Mouse (Mus musculus) c-Kit-negative CD71-positive TER-119-positive erythroid progenitor cells, embryonic 14.5 days (primary cell): ENCODE data around the gene Diaph3.

Source experiments
- DNase-seq: peaks from one replicate; pipeline ENCODE4 v3.0.0-alpha.2; 2013; ENCODE audit warnings: low read depth, low spot score

Gene Diaph3

DNA sequence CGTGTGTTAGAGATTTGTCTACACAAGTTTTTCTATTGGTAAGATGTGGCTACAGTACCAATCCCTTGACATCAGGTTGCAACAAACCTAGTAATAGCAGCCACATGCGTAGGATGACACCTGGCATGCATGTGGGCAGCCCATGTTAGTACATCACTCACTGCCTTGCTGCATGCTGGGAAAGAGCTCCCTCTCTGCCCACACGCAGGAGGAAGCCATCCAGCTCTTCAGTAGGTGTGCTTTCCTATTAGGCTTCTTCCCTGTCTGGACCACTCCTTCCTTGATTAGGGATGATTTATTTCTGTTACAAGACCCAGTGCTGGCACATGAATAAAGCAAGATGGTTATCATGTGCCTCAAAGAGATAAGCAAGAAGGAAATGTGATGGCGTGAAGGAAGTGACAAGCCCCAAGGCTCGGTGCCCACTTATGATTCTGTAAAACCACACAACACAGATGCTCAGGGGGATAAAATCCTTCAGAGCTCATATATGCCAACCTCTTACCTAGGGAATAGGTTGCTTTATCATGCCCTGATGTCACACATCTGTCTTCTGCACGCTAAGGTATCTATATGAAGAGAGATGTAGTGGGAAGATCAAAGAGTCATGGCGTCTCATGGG lies 494.4 kb downstream of the Diaph3 start:
- no peak for DNase-seq

GRCm38 (mm10) chr14:86642831-86643241 lies 498.2 kb downstream of the Diaph3 start:
- no peak for DNase-seq

GRCm38 (mm10) chr14:86641839-86642238 lies 499.2 kb downstream of the Diaph3 start:
- no peak for DNase-seq

- DNase-seq = no peak
These were observed 500.9 kb downstream of the Diaph3 start for GRCm38 (mm10) chr14:86640086-86640485.

DNA sequence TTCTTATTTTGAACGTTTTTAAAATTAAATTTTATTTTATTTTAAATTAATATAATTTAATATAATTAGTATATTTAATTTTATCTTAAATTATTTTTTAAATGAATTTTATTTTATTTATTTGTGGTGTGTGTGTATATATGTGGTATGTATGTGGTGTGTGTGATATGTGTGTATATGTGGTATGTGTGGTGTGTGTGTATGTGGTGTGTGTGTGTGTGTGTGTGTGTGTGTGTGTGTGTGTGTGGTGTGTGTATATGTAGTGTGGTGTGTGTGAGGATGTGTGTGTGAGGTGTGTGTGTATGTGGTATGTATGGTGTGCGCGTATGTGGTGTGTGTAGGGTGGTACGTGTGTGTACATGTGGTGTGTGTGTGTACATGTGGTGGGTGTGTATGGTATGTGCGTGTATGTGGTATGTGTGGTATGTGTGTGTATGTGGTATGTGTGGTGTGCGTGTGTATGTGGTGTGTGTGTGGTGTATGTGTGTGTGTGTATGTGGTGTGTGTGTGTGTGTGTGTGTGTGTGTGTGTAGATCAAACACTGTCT lies 505.4 kb downstream of the Diaph3 start:
- DNase-seq = no peak

- DNase-seq = no peak
These were observed 506.0 kb downstream of the Diaph3 start for GRCm38 (mm10) chr14:86635052-86635451.

- no peak for DNase-seq
These were observed 507.2 kb downstream of the Diaph3 start for GRCm38 (mm10) chr14:86633799-86634198.

DNA sequence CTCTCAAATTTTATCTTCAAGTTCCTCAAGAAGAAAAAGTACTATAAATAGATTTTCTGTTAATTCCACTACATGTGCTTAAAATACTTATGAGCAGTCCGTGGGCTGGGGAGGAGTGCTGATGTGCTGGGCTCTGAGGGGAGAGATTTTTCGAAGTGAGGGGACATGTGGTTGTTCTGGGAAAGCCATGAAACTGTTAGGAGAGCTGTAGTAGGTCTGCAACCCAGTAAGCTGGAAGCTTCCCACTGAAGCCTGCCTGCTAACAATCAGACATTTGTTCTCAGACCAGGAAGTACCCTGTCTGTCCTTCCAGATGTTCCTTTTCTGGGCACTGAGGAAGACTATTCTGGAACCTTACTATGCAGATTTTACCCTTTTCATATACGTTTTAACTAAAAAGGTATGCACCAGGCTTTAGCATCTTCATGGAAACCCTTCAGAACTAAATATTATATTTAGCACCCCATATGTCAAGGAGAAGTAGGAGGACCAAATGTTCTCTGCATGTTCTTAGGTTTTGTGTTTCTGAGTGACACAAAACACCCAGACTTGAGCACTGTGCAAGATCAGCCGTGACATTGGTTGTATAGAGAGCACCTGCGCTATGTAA lies 516.1 kb downstream of the Diaph3 start:
- DNase-seq = no peak

GRCm38 (mm10) chr14:86619637-86620036 lies 521.4 kb downstream of the Diaph3 start:
- DNase-seq = no peak
